Mouse (Mus musculus): ENCODE results near the gene Pde8b. TPM values are rescaled to one million over a fixed set of nuclear protein-coding genes. Genes with fewer than 3 reads are reported as not detected.

The Pde8b gene
- polyA plus RNA-seq, 1 experiment = 0.88 TPM

DNA sequence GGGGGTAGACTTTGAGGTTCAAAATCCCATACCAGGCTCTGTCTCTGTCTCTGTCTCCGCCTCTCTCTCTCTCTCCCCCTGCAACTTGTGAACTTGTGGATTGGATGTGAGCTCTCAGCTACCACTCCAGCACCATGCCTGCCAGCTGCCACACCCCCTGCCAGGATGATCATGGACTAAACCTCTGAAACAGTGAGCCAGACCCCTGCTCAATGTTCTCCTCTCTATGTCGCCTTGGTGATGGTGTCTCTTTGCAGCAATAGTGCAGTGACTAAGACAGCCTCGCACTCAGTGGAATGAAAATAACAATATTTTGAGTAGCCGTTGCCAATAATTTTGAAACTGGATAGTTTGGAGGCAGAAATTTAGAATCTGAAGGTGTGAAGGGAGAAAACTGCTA lies 77.8 kb downstream of the Pde8b start:
- no peak overlapping the region for H3K27ac ChIP-seq (ENCODE audit: control insufficient read depth, insufficient read depth, low read length)
- H3K27me3 ChIP-seq (ENCODE audit: control insufficient read depth, insufficient read depth, low read length) = no peaks in the 10 kb centered on the region
- no peaks in the 10 kb centered on the region for H3K36me3 ChIP-seq (ENCODE audit: control insufficient read depth, insufficient read depth, low read length)
- DNase-seq = no peak
- H3K4me3 ChIP-seq (ENCODE audit: control insufficient read depth, insufficient read depth, low read length) = no peak overlapping the region
- no peak for TF ChIP-seq POLR2A (IDR thresholded peaks at IDR 0.05; ENCODE audit: control insufficient read depth, extremely low read depth, insufficient read depth, low read length, poor library complexity)
- no peak for TF ChIP-seq CTCF (IDR thresholded peaks at IDR 0.05; ENCODE audit: borderline replicate concordance, control insufficient read depth, extremely low read depth, insufficient read depth, low read length, poor library complexity)
- WGBS = 97% methylated on average over 4 of the region's 4 CpGs
- H3K4me1 ChIP-seq (replicated peaks; ENCODE audit: control insufficient read depth, insufficient read depth, low read length) = no peaks in the 10 kb centered on the region

DNA sequence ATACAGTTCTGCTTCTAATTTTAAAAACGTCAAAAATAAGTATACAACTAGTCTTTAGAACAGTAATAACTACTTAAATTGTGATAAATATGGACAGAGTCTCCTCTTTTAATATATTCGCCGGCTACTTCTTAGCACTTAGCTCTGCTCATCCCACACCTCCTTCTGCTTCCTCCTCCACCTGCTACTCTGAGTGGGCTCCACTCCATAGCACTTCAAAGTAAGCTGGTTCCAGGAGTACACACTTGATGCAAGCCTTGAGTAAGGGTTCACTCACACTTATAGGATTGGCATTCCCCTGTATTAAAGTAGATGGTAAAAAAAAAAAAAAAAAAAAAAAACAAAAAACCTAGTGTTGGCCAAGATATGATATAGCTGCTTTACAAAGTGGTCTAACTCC lies 89.9 kb downstream of the Pde8b start:
- H3K4me3 ChIP-seq (ENCODE audit: control insufficient read depth, insufficient read depth, low read length) = no peak overlapping the region
- no peak for DNase-seq
- no peaks in the 10 kb centered on the region for H3K4me1 ChIP-seq (replicated peaks; ENCODE audit: control insufficient read depth, insufficient read depth, low read length)
- H3K36me3 ChIP-seq (ENCODE audit: control insufficient read depth, insufficient read depth, low read length) = no peaks in the 10 kb centered on the region
- WGBS = 87% methylated on average over 3 of the region's 3 CpGs
- TF ChIP-seq CTCF (IDR thresholded peaks at IDR 0.05; ENCODE audit: borderline replicate concordance, control insufficient read depth, extremely low read depth, insufficient read depth, low read length, poor library complexity) (no peak), POLR2A (IDR thresholded peaks at IDR 0.05; ENCODE audit: control insufficient read depth, extremely low read depth, insufficient read depth, low read length, poor library complexity) (no peak)
- no peaks in the 10 kb centered on the region for H3K27me3 ChIP-seq (ENCODE audit: control insufficient read depth, insufficient read depth, low read length)
- H3K27ac ChIP-seq (ENCODE audit: control insufficient read depth, insufficient read depth, low read length) = no peak overlapping the region

DNA sequence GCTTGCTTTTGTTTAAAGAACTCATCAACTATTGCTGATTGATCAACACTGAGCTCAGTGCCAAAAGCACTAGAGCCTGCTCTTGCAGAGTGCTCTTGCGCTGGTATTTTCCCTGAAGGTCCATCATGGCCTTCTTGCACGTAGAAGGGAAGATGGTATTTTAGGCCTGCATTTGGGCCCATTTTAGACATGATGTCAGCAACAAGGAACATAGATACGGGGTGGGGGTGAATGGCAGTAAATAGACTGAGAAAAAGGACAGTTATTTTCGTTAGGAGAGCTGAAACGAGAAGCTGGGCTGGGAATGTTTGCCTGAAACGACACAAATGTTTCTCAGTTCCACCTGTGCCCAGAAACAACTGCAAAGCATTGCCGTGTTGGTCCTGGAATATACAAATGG lies 91.2 kb downstream of the Pde8b start:
- Histone ChIP-seq H3K27me3 (ENCODE audit: control insufficient read depth, insufficient read depth, low read length) (no peaks in the 10 kb centered on the region), H3K4me1 (replicated peaks; ENCODE audit: control insufficient read depth, insufficient read depth, low read length) (no peaks in the 10 kb centered on the region), H3K4me3 (ENCODE audit: control insufficient read depth, insufficient read depth, low read length) (no peak overlapping the region), H3K36me3 (ENCODE audit: control insufficient read depth, insufficient read depth, low read length) (no peaks in the 10 kb centered on the region), H3K27ac (ENCODE audit: control insufficient read depth, insufficient read depth, low read length) (no peak overlapping the region)
- no peak for TF ChIP-seq CTCF (IDR thresholded peaks at IDR 0.05; ENCODE audit: borderline replicate concordance, control insufficient read depth, extremely low read depth, insufficient read depth, low read length, poor library complexity)
- TF ChIP-seq POLR2A (IDR thresholded peaks at IDR 0.05; ENCODE audit: control insufficient read depth, extremely low read depth, insufficient read depth, low read length, poor library complexity) = no peak
- WGBS = 86% methylated on average over 7 of the region's 7 CpGs
- DNase-seq = no peak

DNA sequence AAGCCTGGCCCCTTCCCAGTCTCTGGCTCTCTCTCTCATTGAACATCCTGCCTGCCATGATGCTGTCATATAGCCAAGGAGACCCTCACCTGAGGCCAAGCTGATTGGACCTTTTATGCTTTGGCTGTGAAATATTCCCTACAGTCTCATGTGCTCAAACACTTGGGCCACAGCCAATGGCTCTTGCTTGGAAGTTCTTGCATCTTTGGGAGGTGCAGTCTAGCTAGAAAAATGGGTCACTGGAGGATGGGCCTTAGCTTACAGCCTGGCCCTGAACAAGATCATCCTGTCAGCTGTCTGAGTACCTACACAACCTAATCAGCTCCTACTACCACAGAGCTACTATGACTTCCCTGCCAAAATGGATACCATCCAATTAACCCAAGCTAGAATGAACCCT lies 105.4 kb downstream of the Pde8b start:
- TF ChIP-seq POLR2A (IDR thresholded peaks at IDR 0.05; ENCODE audit: control insufficient read depth, extremely low read depth, insufficient read depth, low read length, poor library complexity) (no peak), CTCF (IDR thresholded peaks at IDR 0.05; ENCODE audit: borderline replicate concordance, control insufficient read depth, extremely low read depth, insufficient read depth, low read length, poor library complexity) (no peak)
- no peak for DNase-seq

DNA sequence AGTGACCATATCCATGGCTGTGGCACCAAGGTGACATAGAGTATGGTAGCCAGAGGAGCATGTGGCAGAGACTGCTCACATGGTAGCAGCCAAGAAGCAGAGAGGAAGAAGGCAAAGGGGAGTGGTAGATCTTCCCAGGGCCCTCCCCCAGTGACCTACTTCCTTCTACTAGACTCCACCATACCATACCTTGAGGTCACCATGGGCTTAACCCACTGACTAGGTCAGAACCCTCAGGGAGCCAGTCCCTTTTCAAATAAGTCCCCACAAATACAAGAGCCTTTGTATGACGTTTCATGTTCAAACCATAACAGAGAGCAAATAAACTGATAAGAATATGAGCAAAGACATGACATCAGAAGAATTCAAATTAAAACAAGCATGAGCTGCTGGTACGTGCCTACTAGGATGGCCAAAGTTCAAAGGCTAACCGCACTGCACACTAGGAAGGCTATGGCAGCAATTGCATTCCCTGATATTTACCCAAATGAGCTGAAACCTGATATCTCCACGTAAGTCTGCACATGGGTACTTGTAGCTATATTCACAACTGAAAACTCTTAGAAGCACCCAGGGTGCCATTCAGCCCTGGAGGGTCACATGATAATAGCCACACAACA lies 109.6 kb downstream of the Pde8b start:
- Histone ChIP-seq H3K4me3 (ENCODE audit: control insufficient read depth, insufficient read depth, low read length) (no peak overlapping the region), H3K27ac (ENCODE audit: control insufficient read depth, insufficient read depth, low read length) (no peak overlapping the region), H3K36me3 (ENCODE audit: control insufficient read depth, insufficient read depth, low read length) (no peaks in the 10 kb centered on the region), H3K4me1 (replicated peaks; ENCODE audit: control insufficient read depth, insufficient read depth, low read length) (no peaks in the 10 kb centered on the region), H3K27me3 (ENCODE audit: control insufficient read depth, insufficient read depth, low read length) (no peaks in the 10 kb centered on the region)
- no peak for DNase-seq
- 95% methylated on average over 4 of the region's 4 CpGs for WGBS
- no peak for TF ChIP-seq CTCF (IDR thresholded peaks at IDR 0.05; ENCODE audit: borderline replicate concordance, control insufficient read depth, extremely low read depth, insufficient read depth, low read length, poor library complexity)
- no peak for TF ChIP-seq POLR2A (IDR thresholded peaks at IDR 0.05; ENCODE audit: control insufficient read depth, extremely low read depth, insufficient read depth, low read length, poor library complexity)

More for the DNA sequence above, 105.4 kb downstream of the Pde8b start:
- H3K4me3 ChIP-seq (ENCODE audit: control insufficient read depth, insufficient read depth, low read length) = no peak overlapping the region
- no peaks in the 10 kb centered on the region for H3K4me1 ChIP-seq (replicated peaks; ENCODE audit: control insufficient read depth, insufficient read depth, low read length)
- no peaks in the 10 kb centered on the region for H3K36me3 ChIP-seq (ENCODE audit: control insufficient read depth, insufficient read depth, low read length)
- no peaks in the 10 kb centered on the region for H3K27me3 ChIP-seq (ENCODE audit: control insufficient read depth, insufficient read depth, low read length)
- H3K27ac ChIP-seq (ENCODE audit: control insufficient read depth, insufficient read depth, low read length) = no peak overlapping the region

DNA sequence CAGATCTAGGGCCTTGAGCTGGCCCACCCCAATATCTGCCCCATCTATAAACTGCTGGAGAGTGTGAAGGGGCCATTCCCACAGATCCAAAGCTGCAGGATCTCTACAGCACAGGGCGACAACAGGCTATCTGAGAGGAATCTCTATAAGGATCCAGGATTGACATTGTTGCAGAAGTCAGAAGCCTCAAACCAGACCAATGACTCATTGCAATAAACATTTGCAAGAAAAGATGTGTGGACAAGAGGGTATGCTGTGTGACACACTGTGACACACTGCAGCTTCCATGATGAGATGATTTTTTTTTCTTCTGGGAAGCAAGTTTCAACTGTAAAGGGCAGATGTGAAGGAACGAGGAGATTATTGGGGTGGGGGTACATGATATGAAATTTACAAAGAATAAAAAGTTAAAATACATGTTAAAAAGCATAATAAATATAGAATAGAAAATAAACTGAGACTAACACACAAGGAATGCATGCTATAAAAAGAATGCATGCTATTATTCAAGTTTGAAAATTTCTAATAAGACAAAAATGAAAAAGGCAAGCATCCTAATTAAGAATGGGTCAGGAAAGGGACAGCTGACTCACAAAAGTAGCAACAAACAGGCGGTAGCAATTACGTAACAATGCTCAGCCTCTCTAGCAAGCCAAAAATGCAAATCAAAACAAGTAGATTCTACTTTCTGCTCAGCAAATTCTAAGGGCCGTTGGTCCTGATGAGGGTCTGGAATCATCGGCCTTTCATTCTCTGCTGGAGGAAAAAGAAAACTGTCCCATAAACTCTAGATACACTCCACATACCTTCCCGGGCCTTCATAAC lies 114.6 kb downstream of the Pde8b start:
- 92% methylated on average over 7 of the region's 7 CpGs for WGBS
- no peak for DNase-seq
- no peak overlapping the region for H3K4me3 ChIP-seq (ENCODE audit: control insufficient read depth, insufficient read depth, low read length)
- H3K4me1 ChIP-seq (replicated peaks; ENCODE audit: control insufficient read depth, insufficient read depth, low read length) = no peaks in the 10 kb centered on the region
- no peak for TF ChIP-seq CTCF (IDR thresholded peaks at IDR 0.05; ENCODE audit: borderline replicate concordance, control insufficient read depth, extremely low read depth, insufficient read depth, low read length, poor library complexity)
- no peak for TF ChIP-seq POLR2A (IDR thresholded peaks at IDR 0.05; ENCODE audit: control insufficient read depth, extremely low read depth, insufficient read depth, low read length, poor library complexity)
- H3K36me3 ChIP-seq (ENCODE audit: control insufficient read depth, insufficient read depth, low read length) = no peaks in the 10 kb centered on the region
- no peaks in the 10 kb centered on the region for H3K27me3 ChIP-seq (ENCODE audit: control insufficient read depth, insufficient read depth, low read length)
- no peak overlapping the region for H3K27ac ChIP-seq (ENCODE audit: control insufficient read depth, insufficient read depth, low read length)
